Mouse (Mus musculus): ENCODE data around the gene Elmsan1.
"Not testable (repeated sequence)": the region's sequence is repeated elsewhere in the genome, so short reads cannot be mapped to it uniquely, and the experiment has no call there.

Elmsan1 gene

DNA sequence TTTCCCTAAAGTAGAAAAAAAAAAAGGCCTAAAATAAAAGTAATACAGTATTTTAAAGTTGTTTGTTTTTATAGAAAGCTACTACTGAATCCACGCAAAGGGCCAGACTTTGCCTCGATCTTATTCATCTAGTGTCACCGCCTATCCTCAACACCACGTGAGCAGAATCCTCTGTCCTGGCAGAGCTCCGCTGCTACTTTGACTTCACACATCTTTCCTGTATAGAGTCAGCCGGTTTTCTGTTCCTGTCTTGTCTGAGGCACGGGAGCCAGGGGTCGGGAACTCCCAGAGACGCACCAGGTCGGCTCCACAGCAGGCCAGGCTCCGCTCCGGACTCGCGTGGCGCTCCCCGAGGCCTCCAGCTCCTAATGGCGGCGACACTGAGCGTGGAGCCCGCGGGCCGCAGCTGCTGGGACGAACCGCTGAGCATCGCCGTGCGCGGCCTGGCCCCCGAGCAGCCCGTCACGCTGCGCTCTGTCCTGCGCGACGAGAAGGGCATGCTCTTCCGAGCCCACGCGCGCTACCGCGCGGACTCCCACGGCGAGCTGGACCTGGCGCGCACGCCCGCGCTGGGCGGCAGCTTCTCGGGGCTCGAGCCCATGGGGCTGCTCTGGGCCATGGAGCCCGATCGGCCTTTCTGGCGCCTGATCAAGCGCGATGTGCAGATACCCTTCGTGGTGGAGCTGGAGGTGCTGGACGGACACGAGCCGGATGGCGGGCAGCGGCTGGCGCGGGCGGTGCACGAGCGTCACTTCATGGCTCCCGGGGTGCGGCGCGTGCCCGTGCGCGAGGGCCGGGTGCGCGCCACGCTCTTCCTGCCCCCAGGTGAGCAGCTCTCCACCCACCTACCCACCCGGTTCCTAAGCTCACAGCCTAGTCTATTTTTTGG is 117.8 kb downstream of the Elmsan1 start, which contains the start of gene Acot6:
Gene Acot6, plus strand, starts transcription at position 51 of the 889 bp plus-strand sequence.
- not testable (repeated sequence) for DNase-seq (ENCODE audit: low read depth, low spot score)

DNA sequence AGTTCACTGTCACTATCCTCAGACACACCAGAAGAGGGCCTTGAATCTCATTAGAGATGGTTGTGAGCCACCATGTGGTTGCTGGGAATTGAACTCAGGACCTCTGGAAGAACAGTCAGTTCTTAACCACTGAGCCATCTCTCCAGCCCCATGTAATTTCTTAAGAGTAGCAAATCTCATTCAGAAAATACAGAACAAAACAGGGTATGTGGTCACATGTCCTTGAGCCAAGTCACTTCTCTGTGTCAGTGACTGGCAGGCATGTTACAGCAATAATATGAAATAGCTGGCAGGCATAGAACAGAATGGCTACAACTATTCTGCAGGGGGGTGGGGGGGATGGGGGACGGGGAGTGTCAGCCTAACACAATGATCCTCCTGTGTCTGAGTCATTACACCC is 118.6 kb downstream of the Elmsan1 start:
- no peak for DNase-seq (ENCODE audit: low read depth, low spot score)

DNA sequence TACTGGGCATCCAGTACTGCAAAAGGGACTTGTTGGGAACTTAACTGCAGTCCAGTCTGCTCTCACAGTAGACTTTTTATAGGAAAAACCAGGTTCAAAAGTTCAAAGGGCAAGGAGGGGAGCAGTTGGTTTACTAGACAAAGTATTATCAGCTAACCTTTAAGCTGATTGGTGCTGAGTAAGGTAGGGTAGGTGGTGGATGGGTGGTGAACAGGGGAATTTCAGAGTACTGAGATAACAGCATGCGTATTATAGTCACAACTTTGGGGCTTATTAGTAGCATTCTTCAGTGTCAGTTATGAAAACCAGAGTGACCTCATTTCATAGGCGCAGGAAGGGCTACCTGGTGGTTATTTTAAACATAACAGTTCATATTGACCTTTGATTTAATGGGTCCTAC is 119.1 kb downstream of the Elmsan1 start:
- DNase-seq (ENCODE audit: low read depth, low spot score), result no peak

Measured in brain, embryonic 18.5 days (tissue).